Mouse (Mus musculus): ENCODE measurements around the gene Zfp874a. TPM values are rescaled to one million over a fixed set of nuclear protein-coding genes. Genes with fewer than 3 reads are reported as not detected.
"Not testable (repeated sequence)": the region's sequence is repeated elsewhere in the genome, so short reads cannot be mapped to it uniquely, and the experiment has no call there.

The Zfp874a gene
- polyA plus RNA-seq, 1 experiment: 0.08 TPM

DNA sequence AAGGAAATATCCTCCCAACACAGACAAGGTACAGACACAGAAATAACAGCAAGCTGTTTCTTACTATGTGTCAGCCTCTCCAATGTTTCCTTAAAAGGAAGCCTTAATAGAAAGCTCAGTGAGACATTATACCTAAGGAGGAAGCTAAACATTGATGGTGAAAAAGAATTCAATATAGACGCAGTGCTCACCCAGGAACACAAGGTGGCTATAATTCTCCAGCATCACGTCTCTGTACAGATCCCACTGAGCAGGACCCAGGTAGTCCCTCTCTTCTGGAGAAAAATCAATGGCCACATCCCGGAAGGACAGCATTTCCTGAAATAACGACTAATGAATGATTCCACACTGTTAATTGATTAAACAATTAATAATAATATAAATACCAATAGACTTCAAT is 30.1 kb upstream of the Zfp874a start:
- no peak overlapping the region for H3K4me3 ChIP-seq (ENCODE audit: low read depth, low read length)
- 63% methylated on average over 4 of the region's 4 CpGs for WGBS
- no peaks in the 10 kb centered on the region for H3K27me3 ChIP-seq (ENCODE audit: control insufficient read depth, insufficient read depth, low read length)
- TF ChIP-seq POLR2A (IDR thresholded peaks at IDR 0.05; ENCODE audit: low read depth, low read length) (no peak), CTCF (IDR thresholded peaks at IDR 0.05; ENCODE audit: extremely low read depth, insufficient read length, insufficient replicate concordance, low read depth, low read length) (no peak)
- H3K4me1 ChIP-seq (ENCODE audit: control insufficient read depth, insufficient read depth, insufficient read length, low read length): no peaks in the 10 kb centered on the region
- H3K27ac ChIP-seq (ENCODE audit: insufficient read depth, low read depth, low read length): no peak overlapping the region
- 0 out of 2 replicates have a peak, but pooled peaks cover 3% of the 10 kb centered on the region for H3K36me3 ChIP-seq (ENCODE audit: control insufficient read depth, insufficient read depth, low read length)

DNA sequence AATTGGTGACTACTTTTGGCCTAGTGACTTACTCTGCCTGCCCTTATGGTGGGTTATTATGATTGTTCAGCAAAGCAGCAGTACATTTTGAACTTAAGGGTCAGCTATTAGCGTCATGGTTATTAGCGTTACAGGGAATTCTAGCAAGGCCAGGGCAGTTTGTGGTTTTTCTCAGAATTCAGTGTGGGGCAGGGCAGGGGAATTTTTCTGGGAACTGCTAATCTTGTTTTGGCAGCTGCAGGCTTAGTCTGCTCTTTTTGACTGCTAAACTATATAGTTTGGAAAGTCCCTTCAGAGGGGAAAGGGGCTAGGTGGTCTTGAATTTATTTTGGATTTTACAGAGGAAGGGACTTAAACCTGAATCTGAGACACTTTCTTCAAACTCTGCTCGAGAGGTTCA is 17.9 kb upstream of the Zfp874a start:
- TF ChIP-seq CTCF (IDR thresholded peaks at IDR 0.05; ENCODE audit: extremely low read depth, insufficient read length, insufficient replicate concordance, low read depth, low read length): no peak
- no peak for TF ChIP-seq POLR2A (IDR thresholded peaks at IDR 0.05; ENCODE audit: low read depth, low read length)

DNA sequence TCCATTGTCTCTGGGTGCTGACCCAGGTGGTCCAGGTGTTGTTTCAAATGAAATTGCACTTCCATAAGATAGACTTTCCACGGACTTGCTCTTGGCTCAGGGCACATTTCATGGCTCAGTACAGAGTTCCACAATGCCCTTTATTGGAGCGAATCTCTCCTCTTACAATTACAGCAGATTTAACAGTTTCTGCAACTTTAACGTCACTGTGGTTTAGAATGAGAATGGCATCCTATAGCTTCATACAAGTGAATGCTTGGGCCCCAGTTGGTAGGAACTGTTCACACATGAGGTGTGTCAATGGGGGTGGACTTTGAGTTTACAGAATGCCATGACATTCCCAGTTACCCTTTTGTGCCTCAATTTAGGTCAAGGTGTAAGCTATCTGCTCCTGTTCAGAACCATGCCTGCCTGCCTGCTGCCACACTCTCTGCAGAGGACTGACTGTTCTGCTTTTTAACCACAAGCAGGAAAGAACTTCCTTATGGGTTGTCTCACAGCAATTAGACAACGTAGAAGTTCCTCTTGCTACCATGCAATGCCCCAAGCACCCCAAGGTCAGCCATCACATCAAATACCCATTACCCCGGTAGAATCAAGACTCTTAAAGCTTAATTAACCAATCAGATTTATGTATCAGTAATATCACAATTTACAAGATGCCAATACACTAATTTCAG is 12.2 kb upstream of the Zfp874a start:
- H3K27ac ChIP-seq (ENCODE audit: insufficient read depth, low read depth, low read length); H3K36me3 ChIP-seq (ENCODE audit: control insufficient read depth, insufficient read depth, low read length); H3K4me1 ChIP-seq (ENCODE audit: control insufficient read depth, insufficient read depth, insufficient read length, low read length); H3K27me3 ChIP-seq (ENCODE audit: control insufficient read depth, insufficient read depth, low read length); H3K4me3 ChIP-seq (ENCODE audit: low read depth, low read length): not testable (repeated sequence)
- 62% methylated on average over 3 of the region's 5 CpGs for WGBS

More for the DNA sequence above, 17.9 kb upstream of the Zfp874a start:
- no peak overlapping the region for H3K4me3 ChIP-seq (ENCODE audit: low read depth, low read length)
- no peak overlapping the region for H3K27ac ChIP-seq (ENCODE audit: insufficient read depth, low read depth, low read length)
- no peaks in the 10 kb centered on the region for H3K27me3 ChIP-seq (ENCODE audit: control insufficient read depth, insufficient read depth, low read length)
- peaks cover 7% of the 10 kb centered on the region for H3K36me3 ChIP-seq (ENCODE audit: control insufficient read depth, insufficient read depth, low read length)
- WGBS: 90% methylated on average over 3 of the region's 3 CpGs
- no peaks in the 10 kb centered on the region for H3K4me1 ChIP-seq (ENCODE audit: control insufficient read depth, insufficient read depth, insufficient read length, low read length)

DNA sequence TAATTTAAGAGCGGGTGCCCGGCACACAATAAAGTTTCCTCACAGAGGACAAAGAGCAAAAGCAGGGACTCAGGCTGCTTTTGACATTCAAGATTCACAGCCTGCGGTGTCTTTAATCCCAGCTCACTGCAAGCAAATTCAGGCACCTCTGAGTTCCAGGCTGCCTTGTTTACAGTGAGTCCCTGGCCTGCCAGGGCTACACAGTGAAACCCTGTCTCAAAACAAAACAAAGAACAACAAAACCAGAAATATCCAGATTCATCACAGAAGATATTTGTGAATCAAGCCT is 541 bp upstream of the Zfp874a start:
- 2% methylated on average over 3 of the region's 3 CpGs for WGBS
- H3K4me1 ChIP-seq (ENCODE audit: control insufficient read depth, insufficient read depth, insufficient read length, low read length): no peaks in the 10 kb centered on the region
- no peak for TF ChIP-seq POLR2A (IDR thresholded peaks at IDR 0.05; ENCODE audit: low read depth, low read length)
- no peak for TF ChIP-seq CTCF (IDR thresholded peaks at IDR 0.05; ENCODE audit: extremely low read depth, insufficient read length, insufficient replicate concordance, low read depth, low read length)
- H3K4me3 ChIP-seq (ENCODE audit: low read depth, low read length): no peak overlapping the region
- no peak overlapping the region for H3K27ac ChIP-seq (ENCODE audit: insufficient read depth, low read depth, low read length)
- H3K27me3 ChIP-seq (ENCODE audit: control insufficient read depth, insufficient read depth, low read length): no peaks in the 10 kb centered on the region
- peaks cover 6% of the 10 kb centered on the region for H3K36me3 ChIP-seq (ENCODE audit: control insufficient read depth, insufficient read depth, low read length)

DNA sequence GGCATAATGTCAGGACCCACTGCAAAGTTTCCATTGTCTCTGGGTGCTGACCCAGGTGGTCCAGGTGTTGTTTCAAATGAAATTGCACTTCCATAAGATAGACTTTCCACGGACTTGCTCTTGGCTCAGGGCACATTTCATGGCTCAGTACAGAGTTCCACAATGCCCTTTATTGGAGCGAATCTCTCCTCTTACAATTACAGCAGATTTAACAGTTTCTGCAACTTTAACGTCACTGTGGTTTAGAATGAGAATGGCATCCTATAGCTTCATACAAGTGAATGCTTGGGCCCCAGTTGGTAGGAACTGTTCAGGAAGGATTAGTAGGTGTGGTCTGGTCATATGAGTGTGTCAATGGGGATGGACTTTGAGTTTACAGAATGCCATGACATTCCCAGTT is 14.3 kb downstream of the Zfp874a start:
- H3K27ac ChIP-seq (ENCODE audit: insufficient read depth, low read depth, low read length); H3K4me3 ChIP-seq (ENCODE audit: low read depth, low read length); H3K4me1 ChIP-seq (ENCODE audit: control insufficient read depth, insufficient read depth, insufficient read length, low read length); H3K27me3 ChIP-seq (ENCODE audit: control insufficient read depth, insufficient read depth, low read length); H3K36me3 ChIP-seq (ENCODE audit: control insufficient read depth, insufficient read depth, low read length): not testable (repeated sequence)
- WGBS: 81% methylated on average over 1 of the region's 3 CpGs

DNA sequence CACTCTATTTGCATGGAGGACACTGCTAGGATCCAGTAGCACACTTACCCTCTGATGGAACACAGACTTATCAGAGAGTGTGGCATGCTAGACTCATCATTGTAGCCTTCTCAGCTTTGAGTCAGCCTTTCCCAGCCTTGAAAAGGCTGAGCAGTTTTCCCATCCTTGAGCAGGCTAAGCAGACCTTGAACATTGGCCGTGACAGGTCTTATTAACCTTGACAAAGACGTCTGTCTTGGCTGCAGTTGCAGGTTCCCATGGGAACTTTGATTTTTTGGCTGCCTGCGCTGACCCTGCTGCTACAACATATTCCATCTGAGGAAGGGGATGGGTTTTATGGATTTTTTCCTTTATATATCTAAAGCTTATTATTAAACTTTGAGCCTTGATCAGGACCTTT is 23.3 kb downstream of the Zfp874a start:
- TF ChIP-seq POLR2A (IDR thresholded peaks at IDR 0.05; ENCODE audit: low read depth, low read length) (no peak), CTCF (IDR thresholded peaks at IDR 0.05; ENCODE audit: extremely low read depth, insufficient read length, insufficient replicate concordance, low read depth, low read length) (no peak)
- no peaks in the 10 kb centered on the region for H3K4me1 ChIP-seq (ENCODE audit: control insufficient read depth, insufficient read depth, insufficient read length, low read length)
- no peak overlapping the region for H3K4me3 ChIP-seq (ENCODE audit: low read depth, low read length)
- no peak overlapping the region for H3K27ac ChIP-seq (ENCODE audit: insufficient read depth, low read depth, low read length)
- WGBS: 63% methylated on average over 3 of the region's 3 CpGs
- H3K27me3 ChIP-seq (ENCODE audit: control insufficient read depth, insufficient read depth, low read length): no peaks in the 10 kb centered on the region
- H3K36me3 ChIP-seq (ENCODE audit: control insufficient read depth, insufficient read depth, low read length): no peaks in the 10 kb centered on the region

DNA sequence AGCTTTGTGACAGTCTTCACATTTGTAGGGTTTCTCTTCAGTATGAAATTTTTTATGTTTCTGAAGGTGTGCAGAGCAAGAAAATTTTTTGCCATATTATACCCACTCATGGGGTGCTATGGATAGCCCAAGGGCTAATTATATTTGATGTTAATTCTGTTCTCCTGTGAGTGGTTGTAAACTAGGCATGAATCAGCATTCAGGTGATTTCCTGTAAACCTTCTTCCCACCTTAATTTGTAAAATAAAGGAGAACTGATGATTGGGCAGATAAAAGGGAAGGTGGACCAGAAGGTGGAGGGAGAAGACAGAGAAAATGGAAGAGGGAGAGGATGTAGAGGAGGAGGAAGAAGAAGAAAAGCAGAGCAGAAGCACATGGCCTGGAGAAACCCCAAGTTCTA is 25.7 kb downstream of the Zfp874a start:
- not testable (repeated sequence) for H3K36me3 ChIP-seq (ENCODE audit: control insufficient read depth, insufficient read depth, low read length); H3K27me3 ChIP-seq (ENCODE audit: control insufficient read depth, insufficient read depth, low read length); H3K4me3 ChIP-seq (ENCODE audit: low read depth, low read length); H3K4me1 ChIP-seq (ENCODE audit: control insufficient read depth, insufficient read depth, insufficient read length, low read length); H3K27ac ChIP-seq (ENCODE audit: insufficient read depth, low read depth, low read length)

DNA sequence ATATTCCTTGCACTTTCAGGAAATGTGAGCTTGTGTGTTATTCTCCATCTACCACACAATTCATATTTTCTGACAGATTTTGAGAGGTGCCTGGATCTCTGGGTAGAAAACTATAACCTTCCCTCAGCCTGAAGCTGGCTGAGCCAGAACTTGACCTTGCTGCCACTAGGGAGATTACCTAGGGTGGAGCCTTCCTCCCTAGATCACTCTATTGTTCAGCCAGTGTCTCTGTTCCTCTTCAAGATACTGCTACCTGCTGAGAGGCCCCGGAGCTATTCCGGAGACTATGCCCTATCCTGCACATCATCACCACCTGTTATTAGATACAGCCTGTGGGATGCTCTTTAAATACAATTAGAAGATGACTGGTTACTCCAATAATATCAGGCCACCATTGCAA is 28.9 kb downstream of the Zfp874a start:
- H3K4me1 ChIP-seq (ENCODE audit: control insufficient read depth, insufficient read depth, insufficient read length, low read length); H3K36me3 ChIP-seq (ENCODE audit: control insufficient read depth, insufficient read depth, low read length); H3K27ac ChIP-seq (ENCODE audit: insufficient read depth, low read depth, low read length); H3K4me3 ChIP-seq (ENCODE audit: low read depth, low read length); H3K27me3 ChIP-seq (ENCODE audit: control insufficient read depth, insufficient read depth, low read length): not testable (repeated sequence)
- WGBS: 95% methylated on average over 2 of the region's 2 CpGs

All from small intestine, adult 2 months (tissue).